Mouse (Mus musculus) left cerebral cortex, postnatal 10 days (tissue): ENCODE data around the gene Gm44596. TPM values are rescaled to one million over a fixed set of nuclear protein-coding genes. Genes with fewer than 3 reads are reported as not detected.

ENCODE experiments used
- DNase-seq, 2 experiments: peaks; one replicate each; pipeline ENCODE4 v3.0.0; 2021 to 2022; ENCODE audit warnings: low spot score in 2 of 2, mixed read lengths in 1 of 2; ENCODE audit errors: extremely low spot score in 1 of 2
- intact Hi-C: fragments of 180-260 bp; cut with DNase I; formaldehyde crosslinking; loops from one replicate; pipeline ENCODE4 v1.15.1; 2025
- total RNA-seq, 2 experiments: library from RNA; stranded (reverse); gene quantifications; 2 replicates each; pipeline ENCODE4 v1.2.3; 2021

Gm44596 gene
- total RNA-seq, 2 experiments from 2014 or later, result not detected

DNA sequence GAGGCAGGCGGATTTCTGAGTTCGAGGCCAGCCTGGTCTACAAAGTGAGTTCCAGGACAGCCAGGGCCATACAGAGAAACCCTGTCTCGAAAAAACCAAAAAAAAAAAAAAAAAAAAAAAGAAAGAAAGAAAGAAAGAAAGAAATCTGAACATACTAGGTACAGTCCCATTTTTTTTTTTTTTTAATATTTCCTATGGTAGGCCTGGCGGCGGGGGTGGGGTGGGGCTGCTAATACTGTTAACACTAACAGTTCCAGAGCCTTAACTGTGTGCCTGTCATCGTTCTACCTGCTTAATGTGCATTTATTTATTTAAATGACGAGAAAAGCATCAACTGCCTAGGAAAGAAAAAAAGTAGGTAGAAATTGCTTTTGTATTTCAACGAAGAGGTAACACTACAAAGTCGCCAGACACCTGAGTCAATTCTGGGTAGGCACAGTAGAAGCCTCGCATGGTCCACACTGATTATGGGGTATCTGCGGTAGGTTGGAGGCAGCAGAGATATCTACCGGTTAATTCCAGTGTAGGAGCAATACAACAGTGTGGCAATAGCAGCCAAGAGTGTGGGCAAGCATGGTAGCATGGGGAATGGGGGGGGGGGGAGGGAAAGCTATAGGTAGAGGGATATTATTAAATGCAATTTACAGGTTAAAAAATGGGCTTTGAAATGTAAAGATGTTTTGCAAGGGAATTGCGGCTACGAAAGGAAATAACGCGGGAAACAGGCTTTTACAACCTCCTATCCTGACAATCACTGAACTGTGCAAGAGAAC lies 48.4 kb downstream of the Gm44596 start:
- DNase-seq, result no peak
- intact Hi-C loops, result no loop called here

DNA sequence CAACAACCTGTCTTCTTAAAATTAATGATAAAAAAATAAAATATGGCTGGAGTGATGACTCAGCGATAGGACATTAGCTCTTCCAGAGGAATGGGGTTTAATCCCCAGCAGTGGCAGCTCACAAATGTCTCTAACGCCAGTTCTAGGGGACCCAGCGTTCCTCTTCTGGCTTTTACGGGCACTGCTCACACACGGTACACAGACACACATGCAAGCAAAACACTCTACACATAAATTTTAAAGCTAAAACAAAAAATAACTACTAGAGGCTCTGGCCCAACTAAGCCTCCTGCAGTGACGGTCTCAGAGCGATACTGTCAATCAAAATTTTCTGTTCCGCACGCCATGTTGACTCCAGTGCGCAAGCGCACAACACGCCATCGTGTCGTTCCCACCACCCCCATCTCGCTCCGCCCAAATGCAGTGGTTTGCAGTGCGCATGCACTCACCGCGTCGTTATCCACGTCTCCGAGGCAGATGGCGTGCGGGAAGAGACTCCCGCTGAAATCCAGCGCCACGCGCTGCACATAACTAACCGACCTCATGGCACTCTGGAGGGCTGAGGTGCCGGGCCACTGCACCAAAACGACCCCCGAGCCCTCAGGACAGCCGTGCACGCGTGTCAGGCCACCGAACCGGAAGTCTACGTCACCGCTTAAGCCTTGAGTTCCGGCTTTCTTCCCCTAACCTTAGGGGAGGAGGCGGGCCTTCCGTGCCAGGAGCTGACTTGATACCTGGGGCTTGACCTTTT lies 49.1 kb downstream of the Gm44596 start, which contains the start of gene Itfg2:
Gene Itfg2, minus strand, starts transcription at position 663 of the 751 bp plus-strand sequence.
- intact Hi-C loops, result no loop called here
- DNase-seq, result peak; percentile 95 to 97

DNA sequence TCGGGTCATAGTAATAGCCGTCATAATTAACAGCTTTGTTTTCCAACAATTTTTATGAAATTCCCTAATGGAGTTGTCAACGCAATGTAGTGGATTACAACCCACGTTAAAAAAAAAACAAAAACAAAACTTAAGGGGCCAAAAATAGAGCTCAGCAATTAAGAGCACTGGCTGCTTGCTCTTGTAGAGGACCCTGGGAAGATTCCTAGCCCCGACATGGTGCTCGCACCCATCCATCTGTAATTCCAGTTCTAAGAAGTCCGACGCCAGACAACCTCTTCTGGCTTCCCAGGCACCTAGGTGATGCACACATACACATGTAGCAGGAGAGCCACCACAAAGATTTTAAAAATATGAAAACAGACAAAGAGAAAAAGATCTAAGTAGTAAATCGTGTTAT lies 49.7 kb downstream of the Gm44596 start:
- DNase-seq, result no peak
- intact Hi-C loops, result no loop called here

DNA sequence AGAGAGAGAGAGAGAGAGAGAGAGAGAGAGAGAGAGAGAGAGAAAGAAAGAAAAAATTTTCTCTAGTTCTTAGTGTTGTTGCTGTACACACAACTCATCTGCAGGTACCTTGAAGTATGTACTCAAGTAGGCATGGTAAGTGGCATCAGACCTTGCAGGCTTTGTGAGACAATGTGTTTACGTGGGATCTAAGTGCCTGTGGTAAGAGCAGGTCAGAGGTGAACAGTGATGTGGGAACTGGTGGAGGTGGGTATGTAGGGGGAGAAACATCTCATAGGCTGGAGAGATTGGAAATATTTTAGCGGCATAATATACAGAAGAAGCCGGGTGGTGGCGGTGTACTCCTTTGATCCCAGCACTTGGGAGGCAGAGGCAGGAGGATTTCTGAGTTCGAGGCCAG lies 52.3 kb downstream of the Gm44596 start:
- intact Hi-C loops, result no loop called here
- DNase-seq, result no peak

DNA sequence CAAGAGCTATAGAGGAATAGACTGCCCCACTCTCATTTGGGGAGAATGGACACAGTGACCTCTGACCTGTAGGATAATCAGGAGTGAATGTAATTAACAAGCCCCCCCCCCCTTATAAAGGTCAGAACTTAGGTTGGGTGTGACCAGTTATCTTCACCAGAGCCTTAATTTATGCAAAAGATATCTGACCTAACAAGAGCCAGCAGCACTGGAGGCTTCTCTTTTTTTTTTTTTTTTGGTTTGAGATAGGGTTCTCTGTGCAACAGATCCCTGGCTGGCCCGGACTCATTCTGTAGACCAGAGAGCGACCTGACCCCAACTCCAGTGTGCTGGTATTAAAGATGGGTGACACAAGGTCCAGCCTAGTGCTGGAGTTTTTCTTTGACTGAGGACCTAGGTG lies 54.0 kb downstream of the Gm44596 start:
- intact Hi-C loops, result no loop called here
- no peak for DNase-seq

DNA sequence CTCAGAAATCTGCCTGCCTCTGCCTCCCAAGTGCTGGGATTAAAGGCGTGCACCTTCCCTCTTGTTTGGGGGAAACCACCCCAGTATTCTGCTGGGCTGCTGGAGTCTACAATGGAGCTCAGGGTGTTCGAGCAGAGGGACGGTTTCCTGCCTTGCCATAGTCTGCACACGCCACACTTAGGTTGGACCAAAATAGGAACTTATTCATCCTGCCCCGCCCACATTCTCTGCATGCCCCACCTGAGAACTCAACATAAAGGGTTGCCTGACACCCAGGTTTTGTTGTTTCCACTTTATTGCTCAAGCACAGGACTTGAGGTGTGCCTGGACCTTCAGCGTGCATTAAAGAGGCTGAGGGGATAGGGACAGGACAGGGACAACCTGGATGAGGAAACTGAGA lies 54.5 kb downstream of the Gm44596 start:
- no peak for DNase-seq
- intact Hi-C loops, result no loop called here

DNA sequence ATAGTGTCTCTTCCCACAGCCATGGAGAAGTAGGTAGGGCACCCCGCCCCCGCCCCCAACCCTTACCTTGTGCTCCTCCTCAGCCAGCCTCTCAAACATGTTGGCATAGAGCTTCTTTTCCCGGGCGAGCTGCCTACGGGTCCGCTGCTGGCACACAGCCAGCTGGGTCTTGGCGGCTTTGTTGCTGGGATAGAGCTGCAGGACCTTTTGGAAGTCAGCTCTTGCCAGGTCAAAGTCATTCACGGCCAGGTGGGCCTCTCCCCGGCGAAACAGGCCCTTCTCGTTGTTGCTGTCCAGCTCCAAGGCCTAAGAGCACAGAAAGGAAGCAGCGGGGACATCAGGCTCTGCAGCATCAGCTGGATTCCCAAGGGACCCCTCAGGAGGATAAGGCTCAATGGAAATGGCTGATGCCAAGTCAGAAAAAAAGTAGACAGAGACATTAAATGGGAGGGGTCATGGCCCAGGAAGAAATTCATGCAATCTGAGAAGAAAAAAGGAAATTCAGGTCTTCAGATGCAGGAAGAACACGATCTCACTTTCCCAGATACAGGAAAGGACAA lies 57.1 kb downstream of the Gm44596 start:
- peak in 1 of 2 experiments; percentile 44 for DNase-seq
- intact Hi-C loops, result no loop called here

DNA sequence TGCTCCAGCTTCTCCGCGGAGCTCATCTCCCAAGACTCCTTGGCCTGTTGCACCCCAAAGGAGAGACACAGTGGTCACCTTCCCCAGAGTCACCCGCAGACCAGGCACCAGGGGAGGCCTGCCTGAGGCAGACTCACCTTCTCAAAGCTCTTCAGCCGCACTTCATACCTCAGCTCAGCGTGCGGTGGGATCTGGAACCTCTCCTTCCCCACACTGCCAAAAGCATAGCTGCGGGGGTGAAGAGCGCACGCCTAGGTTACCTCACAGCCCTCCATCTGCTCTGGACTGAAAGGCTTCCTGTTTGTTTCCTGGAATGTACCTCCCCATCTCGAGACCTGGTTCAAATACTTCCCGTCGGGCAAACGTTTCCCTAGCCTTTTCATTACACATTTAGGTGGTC lies 58.3 kb downstream of the Gm44596 start:
- DNase-seq, result no peak
- intact Hi-C loops, result no loop called here

DNA sequence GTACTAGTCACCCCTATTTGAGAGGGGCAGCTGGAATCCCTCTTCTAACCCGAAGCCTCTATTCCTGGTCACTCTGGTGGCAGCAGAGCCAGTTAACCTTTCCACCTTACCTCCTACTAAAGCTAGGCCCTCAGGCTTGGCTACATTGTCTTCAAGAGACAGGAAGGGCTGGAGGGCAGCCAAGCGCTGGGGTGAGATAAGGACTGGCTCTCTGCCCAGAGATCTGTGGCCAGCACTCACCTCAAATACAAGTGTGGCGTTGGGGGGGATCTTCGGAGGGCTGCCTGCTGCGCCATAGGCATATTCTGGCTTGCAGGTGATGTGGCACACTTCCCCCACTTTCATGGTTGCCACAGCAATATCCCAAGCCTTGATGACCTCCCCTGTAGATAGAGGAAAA lies 60.2 kb downstream of the Gm44596 start:
- peak in 1 of 2 experiments; percentile 83 for DNase-seq
- intact Hi-C loops, result no loop called here

DNA sequence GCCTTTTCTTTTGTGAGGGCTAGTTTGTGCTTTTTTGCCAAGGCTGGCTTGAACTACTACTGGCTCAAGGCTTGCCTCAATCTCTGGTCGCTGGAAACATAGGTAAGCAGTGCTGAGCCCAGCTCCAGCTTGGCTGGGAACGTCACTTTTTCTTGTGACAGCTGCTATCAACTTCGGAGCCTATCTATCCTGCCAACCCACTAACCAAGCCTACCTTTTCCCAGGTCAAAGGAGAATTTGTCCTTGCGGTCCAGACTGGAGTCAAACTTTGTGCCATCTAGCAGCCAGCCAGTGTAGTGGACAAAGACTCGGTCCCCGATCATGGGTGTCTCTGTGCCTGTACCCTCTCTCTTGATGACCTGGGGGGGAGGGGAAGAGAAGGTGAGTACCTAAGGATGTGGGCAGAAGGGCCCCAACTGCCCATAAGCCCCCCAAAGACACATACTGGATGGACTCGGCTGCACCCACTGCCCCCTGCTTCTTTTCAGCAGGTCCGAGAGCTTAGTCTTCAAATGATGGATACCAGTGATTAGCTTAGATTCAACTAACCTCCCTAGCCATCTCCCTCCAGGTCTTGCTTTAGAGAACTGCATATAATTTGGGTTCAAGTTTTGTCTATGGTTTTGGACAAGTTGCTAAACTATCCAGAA lies 61.2 kb downstream of the Gm44596 start:
- intact Hi-C loops, result no loop called here
- no peak for DNase-seq

DNA sequence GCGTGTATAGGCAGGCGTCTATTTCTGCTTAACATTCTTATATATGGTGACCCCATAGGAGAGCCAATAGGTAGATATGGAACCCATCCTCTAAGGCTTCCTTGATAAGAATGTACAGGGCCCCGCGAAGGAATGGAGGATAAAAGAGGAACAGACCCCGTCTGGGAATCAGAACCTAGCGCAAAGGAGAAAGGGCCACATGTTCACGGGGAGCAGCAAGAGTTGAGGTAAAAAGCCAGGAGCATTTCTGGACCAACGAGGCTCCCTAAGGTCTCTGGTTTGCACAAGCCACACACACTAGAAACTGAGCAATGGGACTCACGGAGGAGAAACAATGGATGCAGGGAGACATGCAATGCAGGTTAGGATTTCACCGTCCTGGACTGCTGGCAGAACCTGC lies 62.0 kb downstream of the Gm44596 start:
- intact Hi-C loops, result no loop called here

DNA sequence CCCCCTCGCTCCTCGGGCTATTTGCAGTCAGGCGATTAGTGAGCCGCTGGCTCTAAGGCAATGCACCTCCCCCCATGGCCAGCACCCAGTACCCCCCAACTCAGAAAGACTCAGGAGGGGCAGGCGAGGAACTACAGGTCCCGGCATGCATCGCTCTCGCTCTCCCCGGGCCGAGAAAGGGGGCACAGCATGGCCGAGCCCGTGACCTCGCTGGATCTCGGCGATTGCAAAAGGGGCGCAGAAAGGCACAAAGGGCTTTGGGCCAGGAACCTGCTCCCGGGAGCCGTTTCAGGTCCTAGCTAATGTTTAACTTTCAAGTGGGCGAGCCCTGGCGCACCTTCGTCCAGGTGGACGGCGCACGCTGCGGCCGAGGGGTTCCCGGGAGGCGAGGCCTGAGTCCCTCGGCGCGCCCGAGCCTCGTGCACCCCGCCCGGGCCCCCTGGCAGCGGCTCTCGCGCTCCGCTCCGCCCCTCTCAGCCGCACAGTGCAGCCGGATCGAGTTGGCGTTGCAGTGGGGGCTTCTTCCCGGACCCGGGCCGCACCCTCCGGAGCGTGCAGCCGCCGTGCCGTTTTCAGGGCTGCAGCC lies 62.5 kb downstream of the Gm44596 start:
- DNase-seq, result peak; percentile 34 to 77
- intact Hi-C loops, result no loop called here

More for the DNA sequence above, 62.0 kb downstream of the Gm44596 start:
- no peak for DNase-seq

DNA sequence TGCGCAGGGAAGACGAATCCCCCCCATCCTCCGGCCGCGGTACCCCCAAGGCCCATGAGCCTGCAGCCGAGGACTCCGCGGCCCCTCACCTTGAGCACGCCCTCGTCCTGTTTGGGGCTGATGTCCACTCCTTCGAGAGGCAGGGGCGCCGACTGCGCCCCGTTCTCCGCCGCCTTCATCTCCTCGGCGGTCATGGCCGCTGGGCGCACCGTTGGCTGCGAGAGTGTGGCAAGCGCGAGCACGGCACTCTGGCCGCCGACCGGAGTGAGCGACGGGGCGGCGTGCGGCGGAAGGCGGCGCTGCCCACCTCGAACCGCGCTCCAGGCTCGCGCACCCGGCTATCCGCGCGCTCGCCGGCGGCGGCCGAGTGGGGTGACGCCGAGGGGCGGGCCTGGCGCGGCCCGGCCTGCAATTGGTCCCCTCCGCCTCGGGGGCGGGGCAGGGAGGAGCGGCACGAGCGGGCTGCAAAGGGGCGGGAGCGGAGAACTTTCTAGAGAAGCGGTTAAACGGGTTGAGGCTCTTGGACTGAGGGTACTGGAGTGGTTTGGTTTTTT lies 63.1 kb downstream of the Gm44596 start, which contains the start of gene Fkbp4:
Gene Fkbp4, minus strand, starts transcription at position 361 of the 554 bp plus-strand sequence.
- intact Hi-C loops, result no loop called here
- peak; percentile 88 to 97 for DNase-seq

DNA sequence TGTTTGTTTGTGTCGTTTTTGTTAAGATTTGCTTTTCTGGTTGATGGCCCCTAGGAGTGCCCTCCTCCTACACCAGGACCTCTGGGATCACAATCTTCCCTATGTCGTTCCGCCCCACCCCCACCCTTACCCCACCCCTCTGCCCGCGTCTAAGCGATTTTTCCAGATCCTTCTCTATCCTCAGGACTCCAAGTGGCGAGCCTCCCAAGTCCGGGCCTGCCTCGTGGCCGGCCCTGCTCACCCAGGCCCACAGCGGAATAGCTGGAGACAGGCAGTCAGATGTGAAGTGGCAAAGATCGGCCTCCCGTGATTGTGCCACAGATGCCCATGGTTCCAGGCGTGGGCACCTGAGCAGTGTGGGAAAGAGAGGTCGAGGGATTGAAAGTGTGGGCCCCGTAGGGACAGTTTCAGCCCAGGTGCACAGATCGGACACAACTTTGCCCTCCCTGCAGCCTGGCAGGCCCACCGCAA lies 63.6 kb downstream of the Gm44596 start:
- intact Hi-C loops, result no loop called here
- DNase-seq, result peak in 1 of 2 experiments; percentile 45

DNA sequence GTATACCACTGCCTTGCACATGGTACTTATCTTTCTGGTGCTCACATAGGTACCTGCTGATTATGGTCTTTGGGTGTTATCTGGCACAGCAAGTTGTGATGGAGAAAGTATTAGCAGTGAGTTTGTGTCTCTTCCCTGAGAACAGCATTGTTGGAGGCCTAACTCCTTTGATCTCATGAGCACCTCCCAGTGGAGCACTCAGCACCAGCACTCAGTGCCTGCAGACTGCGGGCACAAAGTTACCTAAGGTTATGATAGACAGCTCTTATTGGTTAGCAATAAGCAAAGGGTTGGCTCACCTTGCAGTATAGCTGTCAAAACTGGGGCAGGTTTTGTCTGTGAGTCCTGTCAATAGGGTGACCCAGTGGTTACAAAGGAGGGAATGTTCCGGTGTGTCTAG lies 64.9 kb downstream of the Gm44596 start:
- intact Hi-C loops, result no loop called here
- DNase-seq, result no peak

DNA sequence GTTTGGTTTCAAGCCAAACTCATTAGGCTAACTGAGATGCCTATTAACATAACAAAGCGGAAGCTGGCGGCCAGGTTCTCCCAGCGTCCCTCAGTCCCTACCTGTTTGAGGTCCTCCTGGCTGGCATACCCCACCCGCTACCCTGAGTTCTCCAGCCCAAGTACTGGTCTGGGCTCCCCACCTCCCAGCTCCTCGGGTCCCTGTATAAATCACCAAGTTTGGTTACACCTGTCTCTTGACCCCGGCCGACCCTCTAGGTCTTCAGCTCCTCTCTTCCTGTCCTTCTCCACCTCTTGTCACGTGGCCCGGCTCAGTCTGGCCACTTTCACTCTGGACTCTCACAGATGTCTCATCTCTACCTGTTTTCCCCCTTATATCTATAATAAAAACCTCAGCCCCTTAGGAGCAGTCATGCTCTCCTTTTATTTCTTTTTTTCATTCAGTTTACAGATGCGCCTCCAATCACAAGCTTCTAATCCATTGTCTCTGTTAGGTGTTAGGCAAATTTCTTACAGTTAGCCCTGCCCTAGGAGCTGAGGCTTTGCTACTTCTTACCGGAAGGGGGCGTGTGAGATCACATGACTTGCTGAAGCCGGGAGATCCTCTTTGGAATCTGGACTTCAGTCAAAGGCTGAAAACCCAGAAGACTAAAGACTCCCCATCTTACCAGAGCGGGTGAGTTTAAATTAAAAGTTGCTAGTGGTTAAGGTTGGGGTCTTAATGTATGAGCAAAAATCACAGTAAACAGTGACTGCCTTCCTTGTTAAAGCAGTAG lies 70.6 kb downstream of the Gm44596 start:
- intact Hi-C loops, result loop anchor here (2.0 kb wide), 1 partner anchor 33 kb away; no protein-coding TSS in a partner anchor
- DNase-seq, result peak in 1 of 2 experiments; percentile 55

DNA sequence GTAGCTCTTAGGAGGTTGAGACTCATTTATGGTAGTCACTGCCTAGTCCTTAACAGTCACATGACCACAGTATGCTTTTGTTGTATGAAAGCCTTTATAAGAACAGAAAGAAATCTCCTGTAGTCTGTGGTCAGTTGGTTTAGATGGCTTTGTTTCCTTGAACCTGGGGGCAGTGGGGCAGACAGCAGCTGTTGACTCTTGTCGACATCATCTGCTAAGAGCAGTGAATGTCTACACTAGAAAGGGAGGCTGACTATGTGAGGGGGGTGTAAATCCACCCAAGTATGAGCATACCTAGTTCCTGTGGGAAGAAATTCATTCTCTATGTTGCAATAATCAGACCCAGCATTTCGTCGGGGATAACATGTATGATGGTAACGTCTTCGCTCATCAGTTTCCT lies 71.8 kb downstream of the Gm44596 start:
- DNase-seq, result no peak
- intact Hi-C loops, result loop anchor here (2.0 kb wide), 1 partner anchor 32 kb away; no protein-coding TSS in a partner anchor
